Mouse (Mus musculus) embryonic fibroblast, embryonic 13.5 days (primary cell): ENCODE measurements at regions not wholly inside any gene's neighbourhood (a gene's known extent, or its start where the extent isn't known, plus 50 kb on each side); places are given as distances from the start of the nearest gene placed in this dataset.

Source experiments
- H3K27ac ChIP-seq: 2 replicates; pipeline ENCODE4 v1.5.1; 2012; ENCODE audit warnings: low read length, control low read depth, inconsistent platforms; ENCODE audit not compliant: insufficient read depth
- H3K4me1 ChIP-seq: 2 replicates; pipeline ENCODE4 v1.6.1; 2011; ENCODE audit warnings: low read length; ENCODE audit not compliant: control insufficient read depth, insufficient read depth
- H3K4me3 ChIP-seq: 2 replicates; pipeline ENCODE4 v1.5.1; 2011; ENCODE audit warnings: mild to moderate bottlenecking, control low read depth, low read length; ENCODE audit not compliant: insufficient read depth
- CTCF ChIP-seq: IDR thresholded peaks from 2 replicates; pipeline ENCODE4 v1.5.1; 2011; ENCODE audit warnings: mild to moderate bottlenecking, control low read depth, low read length, moderate library complexity, borderline replicate concordance; ENCODE audit not compliant: insufficient read depth
- POLR2A ChIP-seq: IDR thresholded peaks from 2 replicates; pipeline ENCODE4 v1.6.1; 2011; ENCODE audit warnings: low read depth, mild to moderate bottlenecking, control low read depth, low read length, moderate library complexity

DNA sequence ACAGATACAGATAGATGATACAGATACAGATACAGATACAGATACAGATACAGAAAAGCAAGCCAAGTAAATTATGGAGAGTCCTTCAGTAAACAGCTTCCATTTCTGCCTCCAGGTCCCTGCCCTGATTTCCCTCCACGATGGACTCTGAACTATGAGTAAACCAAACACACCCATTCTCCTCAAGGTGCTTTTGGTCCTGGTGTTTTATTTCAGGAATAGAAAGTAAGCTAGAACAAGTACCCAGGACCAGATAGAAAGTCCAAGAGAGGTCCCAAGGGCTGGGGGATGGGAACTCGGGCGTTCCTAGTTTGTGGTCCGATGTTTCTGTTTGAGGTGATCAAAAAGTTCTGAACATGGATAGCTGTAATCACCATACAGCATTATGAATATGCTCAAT lies 69.5 kb upstream of the Gm9887 start:
- no peak overlapping the region for H3K4me3 ChIP-seq
- TF ChIP-seq CTCF, result no peak
- TF ChIP-seq POLR2A, result no peak
- no peaks in the 10 kb centered on the region; the same call in none of the 2 replicates for H3K4me1 ChIP-seq
- no peak overlapping the region for H3K27ac ChIP-seq

DNA sequence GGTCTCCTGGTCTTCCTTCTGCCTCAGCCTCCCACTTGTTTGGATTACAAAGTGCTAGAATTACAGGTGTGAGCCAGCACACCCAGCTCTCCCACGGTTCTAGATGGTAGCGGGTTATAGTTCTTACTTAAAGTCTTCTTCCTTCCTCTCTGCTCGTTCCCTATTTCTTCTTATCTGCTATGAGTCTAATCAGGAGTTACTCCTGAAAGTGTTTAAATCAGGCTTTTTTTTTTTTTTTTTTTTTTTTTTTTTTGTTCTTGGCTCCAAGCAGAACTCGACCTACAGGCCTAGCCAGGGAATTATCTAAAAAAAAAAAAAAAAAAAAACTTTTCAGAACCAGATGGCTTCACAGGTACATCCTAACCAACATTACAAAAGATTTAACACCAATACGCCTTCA lies 66.0 kb upstream of the Gm9887 start:
- no peak for TF ChIP-seq CTCF
- no peak for TF ChIP-seq POLR2A
- H3K27ac ChIP-seq, result no peak overlapping the region
- H3K4me1 ChIP-seq, result no peaks in the 10 kb centered on the region
- no peak overlapping the region for H3K4me3 ChIP-seq

DNA sequence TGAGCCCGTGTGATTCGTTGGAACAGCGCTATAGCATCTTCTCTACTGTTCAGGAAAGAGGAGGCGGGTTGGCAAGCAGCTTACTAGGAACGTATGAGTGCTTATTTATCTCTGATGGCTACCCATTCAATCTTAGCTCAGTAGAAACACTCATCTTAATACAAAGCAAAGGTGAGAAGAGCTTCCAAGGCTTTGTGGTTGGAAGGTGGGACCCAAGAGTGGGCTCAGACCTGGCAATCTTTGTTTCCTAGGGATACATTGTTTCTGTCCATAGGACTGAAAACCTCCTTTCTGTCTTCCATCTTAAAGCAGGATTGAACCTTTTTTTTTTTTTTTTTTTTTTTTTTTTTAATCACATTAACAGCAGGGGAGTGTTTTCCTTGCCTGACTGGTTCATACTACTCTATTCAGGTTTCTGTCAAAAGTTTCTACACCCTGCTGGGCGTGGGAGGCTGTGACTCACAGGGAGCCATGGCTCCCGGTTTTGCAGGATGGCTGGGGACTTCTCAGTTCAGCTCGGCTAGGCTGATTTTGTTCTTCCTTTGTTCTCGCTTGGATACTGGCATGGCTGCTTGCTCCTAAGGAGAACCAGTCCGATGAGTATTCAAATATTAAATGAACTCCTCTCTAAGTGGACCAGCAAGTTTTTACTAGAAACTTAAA lies 64.7 kb upstream of the Gm9887 start:
- no peak overlapping the region for H3K4me3 ChIP-seq
- TF ChIP-seq CTCF (no peak), POLR2A (no peak)
- H3K4me1 ChIP-seq, result no peaks in the 10 kb centered on the region
- H3K27ac ChIP-seq, result peak overlapping the region; percentile 78

DNA sequence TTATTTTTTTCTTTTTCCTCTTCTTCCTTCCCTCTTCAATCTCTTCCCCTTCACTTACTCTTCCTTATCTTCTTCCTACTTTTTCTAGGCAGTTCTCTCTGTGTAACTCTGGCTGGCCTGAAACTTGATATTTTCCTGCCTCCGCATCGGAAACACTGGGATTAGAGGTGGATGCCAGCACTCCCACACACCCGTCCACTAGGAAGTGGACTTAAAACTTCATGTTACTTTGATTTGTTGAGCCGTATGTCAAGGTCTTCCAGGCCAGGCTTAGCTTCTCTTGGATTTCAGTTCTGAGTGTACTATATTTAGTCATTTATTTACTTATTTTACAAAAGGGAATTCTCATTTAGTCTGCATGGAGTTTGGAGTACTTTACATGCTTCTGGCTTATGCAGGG lies 62.1 kb upstream of the Gm9887 start:
- Histone ChIP-seq H3K4me3 (no peak overlapping the region), H3K27ac (no peak overlapping the region), H3K4me1 (no peaks in the 10 kb centered on the region)
- TF ChIP-seq CTCF (no peak), POLR2A (no peak)

DNA sequence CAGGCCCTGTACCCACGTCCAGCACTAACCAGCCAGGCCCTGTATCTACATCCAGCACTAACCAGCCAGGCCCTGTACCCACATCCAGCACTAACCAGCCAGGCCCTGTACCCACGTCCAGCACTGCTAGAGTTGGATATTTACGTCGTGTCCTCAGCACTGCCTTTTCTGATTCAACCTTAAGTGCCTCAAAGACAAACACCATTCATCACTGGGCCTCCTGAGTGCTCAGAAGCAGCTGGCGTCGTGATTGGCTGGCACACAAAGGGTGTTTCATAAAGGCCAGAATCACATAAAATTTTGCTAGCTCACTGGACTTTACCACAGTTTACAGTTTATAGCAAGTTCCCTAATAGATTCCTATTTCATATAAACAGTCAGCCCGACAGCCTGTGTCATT lies 59.8 kb upstream of the Gm9887 start:
- no peak for TF ChIP-seq POLR2A
- no peak overlapping the region for H3K27ac ChIP-seq
- H3K4me1 ChIP-seq, result no peaks in the 10 kb centered on the region
- H3K4me3 ChIP-seq, result no peak overlapping the region

DNA sequence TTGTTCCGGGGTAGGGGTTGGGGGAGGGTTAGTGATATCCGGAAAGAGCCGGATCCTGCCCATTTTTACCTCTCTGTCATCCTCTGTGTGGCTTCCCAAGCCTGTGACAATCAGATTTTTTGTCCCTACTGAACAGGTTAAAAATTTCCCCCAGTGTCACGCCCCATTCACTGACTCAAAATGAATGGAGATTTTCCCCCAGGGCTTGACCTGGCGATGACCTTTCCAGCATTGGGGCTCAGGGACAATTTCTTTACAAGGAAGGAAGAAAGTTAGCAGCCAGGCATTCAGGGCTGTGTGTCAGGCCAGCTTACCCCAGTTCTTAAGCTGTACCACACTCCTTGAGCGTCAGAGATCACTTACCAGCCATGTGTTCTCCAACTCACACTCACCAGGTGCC lies 55.9 kb upstream of the Gm9887 start:
- TF ChIP-seq POLR2A, result no peak
- TF ChIP-seq CTCF, result no peak
- Histone ChIP-seq H3K4me3 (no peak overlapping the region), H3K4me1 (no peaks in the 10 kb centered on the region; the same call in 1 of the 2 replicates), H3K27ac (no peak overlapping the region)

DNA sequence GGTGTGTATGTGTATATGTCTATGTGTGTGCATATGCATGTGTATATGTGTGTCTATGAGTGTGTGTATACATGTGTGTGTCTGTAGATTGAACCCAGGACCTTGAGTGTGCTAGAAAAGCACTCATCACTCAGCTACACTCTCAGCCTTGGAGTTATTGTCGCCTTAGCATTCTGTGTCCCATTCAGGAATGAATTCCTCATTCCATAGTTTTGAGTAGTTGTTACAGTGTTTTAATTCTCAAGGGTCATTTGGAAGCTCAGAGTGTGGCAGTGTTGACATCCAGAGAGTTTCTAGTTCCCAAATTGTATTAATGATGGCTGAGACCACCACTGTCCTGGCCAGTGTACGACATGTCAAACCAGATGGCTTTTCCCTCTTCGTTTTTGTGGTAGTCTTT lies 53.4 kb upstream of the Gm9887 start:
- H3K4me3 ChIP-seq, result no peak overlapping the region
- H3K27ac ChIP-seq, result no peak overlapping the region
- no peaks in the 10 kb centered on the region; the same call in 1 of the 2 replicates for H3K4me1 ChIP-seq
- no peak for TF ChIP-seq POLR2A
- TF ChIP-seq CTCF, result no peak

DNA sequence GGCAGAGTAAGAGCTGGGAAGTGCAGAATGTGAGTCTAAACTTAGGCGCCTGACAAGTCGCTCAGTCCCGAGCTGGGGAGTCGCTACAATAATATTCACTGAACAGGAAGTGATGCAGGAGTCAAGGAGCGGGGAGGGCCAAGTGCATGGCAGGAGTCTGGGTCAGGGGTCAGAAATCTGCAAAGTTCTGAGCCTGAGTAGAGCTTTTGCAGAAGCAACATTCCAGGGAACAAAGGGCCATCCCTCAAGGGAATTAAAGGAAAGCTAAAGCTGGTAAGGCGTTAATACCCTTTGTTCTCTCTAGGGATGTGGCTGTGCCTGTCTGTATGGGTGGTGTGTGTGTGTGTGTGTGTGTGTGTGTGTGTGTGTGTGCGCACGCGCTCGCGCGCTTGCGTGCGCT lies 52.7 kb upstream of the Gm9887 start:
- TF ChIP-seq POLR2A, result no peak
- no peaks in the 10 kb centered on the region; the same call in 1 of the 2 replicates for H3K4me1 ChIP-seq
- no peak overlapping the region for H3K27ac ChIP-seq
- no peak overlapping the region for H3K4me3 ChIP-seq
